Mouse (Mus musculus): ENCODE data around the gene Vps13d.
A peak's percentile ranks its signal among the peaks of the same experiment; 100 is the strongest.
"Not testable (repeated sequence)": the region's sequence is repeated elsewhere in the genome, so short reads cannot be mapped to it uniquely, and the experiment has no call there.

Gene Vps13d

GRCm38 (mm10) chr4:145210564-145210963, 15.8 kb upstream of the Vps13d start:
- DNase-seq = no peak

GRCm38 (mm10) chr4:145209690-145210088, 14.9 kb upstream of the Vps13d start:
- no peak for DNase-seq

- no peak for DNase-seq
These were observed 14.4 kb upstream of the Vps13d start for GRCm38 (mm10) chr4:145209076-145209689.

GRCm38 (mm10) chr4:145207718-145208371, 13.0 kb upstream of the Vps13d start:
- no peak for DNase-seq

- no peak for DNase-seq
These were observed 10.0 kb upstream of the Vps13d start for GRCm38 (mm10) chr4:145204779-145205178.

GRCm38 (mm10) chr4:145203305-145203704, 8.5 kb upstream of the Vps13d start:
- no peak for DNase-seq

- DNase-seq = no peak
These were observed 6.6 kb upstream of the Vps13d start for GRCm38 (mm10) chr4:145201424-145201823.

- no peak for DNase-seq
These were observed 5.3 kb upstream of the Vps13d start for GRCm38 (mm10) chr4:145199982-145200699.

GRCm38 (mm10) chr4:145196586-145196985, 1.8 kb upstream of the Vps13d start:
- DNase-seq = no peak

- DNase-seq = no peak
These were observed 367 bp upstream of the Vps13d start for GRCm38 (mm10) chr4:145195172-145195571.

GRCm38 (mm10) chr4:145193991-145194511, 754 bp downstream of the Vps13d start:
- peak; percentile 40 for DNase-seq

- DNase-seq = no peak
These were observed 1.4 kb downstream of the Vps13d start for GRCm38 (mm10) chr4:145193406-145193805.

GRCm38 (mm10) chr4:145192686-145193085, 2.1 kb downstream of the Vps13d start:
- peak; percentile 19 for DNase-seq

GRCm38 (mm10) chr4:145188561-145188960, 6.2 kb downstream of the Vps13d start:
- DNase-seq = no peak

GRCm38 (mm10) chr4:145187619-145188018, 7.2 kb downstream of the Vps13d start:
- DNase-seq = no peak

GRCm38 (mm10) chr4:145178918-145179549, 15.8 kb downstream of the Vps13d start:
- DNase-seq = no peak

GRCm38 (mm10) chr4:145165542-145165941, 29.3 kb downstream of the Vps13d start:
- not testable (repeated sequence) for DNase-seq

GRCm38 (mm10) chr4:145164111-145164510, 30.7 kb downstream of the Vps13d start:
- DNase-seq = no peak

GRCm38 (mm10) chr4:145161243-145161642, 33.6 kb downstream of the Vps13d start:
- DNase-seq = no peak

- peak; percentile 46 for DNase-seq
These were observed 38.8 kb downstream of the Vps13d start for GRCm38 (mm10) chr4:145155956-145156355.

- DNase-seq = no peak
These were observed 43.7 kb downstream of the Vps13d start for GRCm38 (mm10) chr4:145151103-145151486.

- peak; percentile 22 for DNase-seq
These were observed 44.3 kb downstream of the Vps13d start for GRCm38 (mm10) chr4:145150345-145151102.
